Mouse (Mus musculus) myocyte (in vitro differentiated cells): ENCODE results near the gene Ear2. TPM values are rescaled to one million over a fixed set of nuclear protein-coding genes. Genes with fewer than 3 reads are reported as not detected.
"Not testable (repeated sequence)": the region's sequence is repeated elsewhere in the genome, so short reads cannot be mapped to it uniquely, and the experiment has no call there.

ENCODE experiments used
- H3K27me3 ChIP-seq: one replicate; pipeline ENCODE4 v1.6.1; 2011; ENCODE audit not compliant: control insufficient read depth, insufficient read depth, insufficient read length
- H3K36me3 ChIP-seq: one replicate; pipeline ENCODE4 v1.6.1; 2011; ENCODE audit not compliant: control insufficient read depth, insufficient read depth
- H3K4me2 ChIP-seq: one replicate; pipeline ENCODE4 v1.6.1; 2011; ENCODE audit warnings: low read depth, control low read depth
- H3K4me3 ChIP-seq: one replicate; pipeline ENCODE4 v1.5.1; 2011; ENCODE audit warnings: mild to moderate bottlenecking, control low read depth, moderate library complexity
- H3K79me2 ChIP-seq: one replicate; pipeline ENCODE4 v1.6.1; 2011; ENCODE audit not compliant: control insufficient read depth, insufficient read depth
- H3ac ChIP-seq: one replicate; pipeline ENCODE4 v1.6.1; 2011; ENCODE audit not compliant: control insufficient read depth, insufficient read length
- CEBPB ChIP-seq: IDR thresholded peaks from 2 replicates; pipeline ENCODE4 v1.6.1; 2011; ENCODE audit warnings: mild to moderate bottlenecking, moderate library complexity; ENCODE audit not compliant: poor library complexity, insufficient read depth, severe bottlenecking
- E2F4 ChIP-seq: IDR thresholded peaks from one replicate; pipeline ENCODE4 v1.6.1; 2011; ENCODE audit warnings: mild to moderate bottlenecking, control low read depth, moderate library complexity; ENCODE audit not compliant: insufficient read depth
- MAX ChIP-seq: IDR thresholded peaks from one replicate; pipeline ENCODE4 v1.6.1; 2011; ENCODE audit warnings: low read depth, mild to moderate bottlenecking, control low read depth
- MYOD1 ChIP-seq, 3 experiments: IDR thresholded peaks; one replicate each; pipeline ENCODE4 v1.6.1; 2011; ENCODE audit warnings: control low read depth in 2 of 3, low read depth in 2 of 3, mild to moderate bottlenecking in 2 of 3, moderate library complexity in 1 of 3; ENCODE audit not compliant: insufficient read length in 2 of 3, control insufficient read depth in 1 of 3
- POLR2A ChIP-seq: IDR thresholded peaks from one replicate; pipeline ENCODE4 v1.6.1; 2011; ENCODE audit warnings: low read depth, mild to moderate bottlenecking, control low read depth, moderate library complexity; ENCODE audit not compliant: insufficient read length
- REST ChIP-seq: IDR thresholded peaks from one replicate; pipeline ENCODE4 v1.6.1; 2011; ENCODE audit warnings: mild to moderate bottlenecking, control low read depth, moderate library complexity; ENCODE audit not compliant: insufficient read depth, insufficient read length
- SRF ChIP-seq: IDR thresholded peaks from one replicate; pipeline ENCODE4 v1.6.1; 2011; ENCODE audit warnings: low read depth; ENCODE audit not compliant: control insufficient read depth, insufficient read length
- TCF12 ChIP-seq: IDR thresholded peaks from one replicate; pipeline ENCODE4 v1.6.1; 2011; ENCODE audit warnings: mild to moderate bottlenecking, control low read depth; ENCODE audit not compliant: poor library complexity, insufficient read depth, severe bottlenecking
- TCF3 ChIP-seq: IDR thresholded peaks from one replicate; pipeline ENCODE4 v1.6.1; 2011; ENCODE audit warnings: low read depth, control low read depth; ENCODE audit not compliant: insufficient read length
- polyA plus RNA-seq: library from polyadenylated mRNA; unstranded; fragments of >200 nt; fragmentation: generic; extraction: Trizol; gene quantifications from one replicate; pipeline ENCODE4 v1.2.1, GENCODE M21; 2012; ENCODE audit warnings: missing spikeins

Gene Ear2
- not detected for polyA plus RNA-seq

DNA sequence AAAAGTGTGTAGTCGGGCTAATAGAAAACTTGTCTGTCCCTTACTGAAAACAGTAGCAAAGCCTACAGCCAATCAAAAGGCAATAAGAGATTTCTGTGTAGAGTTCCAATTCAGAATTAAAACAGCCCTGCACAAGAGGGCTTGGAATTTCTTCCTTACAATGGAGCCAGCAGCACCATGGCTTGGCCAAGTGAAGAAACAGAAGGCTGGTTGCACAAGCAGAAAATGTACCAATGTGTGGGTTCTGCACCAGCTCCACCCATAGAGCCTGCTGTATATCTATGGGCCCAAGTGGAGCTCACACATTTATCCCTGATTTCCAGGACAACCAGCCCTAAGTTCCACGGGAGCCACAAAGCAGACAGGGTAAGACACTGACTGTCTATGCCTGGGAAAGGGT lies at the start of gene Ear2:
Gene Ear2, plus strand, starts transcription at position 301 of the 400 bp plus-strand sequence.
- not testable (repeated sequence) for H3ac ChIP-seq, H3K4me3 ChIP-seq, H3K4me2 ChIP-seq, H3K27me3 ChIP-seq, H3K36me3 ChIP-seq, H3K79me2 ChIP-seq

- H3K36me3 ChIP-seq, H3K27me3 ChIP-seq, H3K79me2 ChIP-seq, H3K4me3 ChIP-seq, H3ac ChIP-seq, H3K4me2 ChIP-seq: not testable (repeated sequence)
Observed at GRCm38 (mm10) chr14:44067879-44068278, 34.6 kb upstream of the Ear2 start.

GRCm38 (mm10) chr14:44070595-44070994 lies 31.9 kb upstream of the Ear2 start:
- H3ac ChIP-seq, H3K4me2 ChIP-seq, H3K79me2 ChIP-seq, H3K36me3 ChIP-seq, H3K4me3 ChIP-seq, H3K27me3 ChIP-seq: not testable (repeated sequence)

DNA sequence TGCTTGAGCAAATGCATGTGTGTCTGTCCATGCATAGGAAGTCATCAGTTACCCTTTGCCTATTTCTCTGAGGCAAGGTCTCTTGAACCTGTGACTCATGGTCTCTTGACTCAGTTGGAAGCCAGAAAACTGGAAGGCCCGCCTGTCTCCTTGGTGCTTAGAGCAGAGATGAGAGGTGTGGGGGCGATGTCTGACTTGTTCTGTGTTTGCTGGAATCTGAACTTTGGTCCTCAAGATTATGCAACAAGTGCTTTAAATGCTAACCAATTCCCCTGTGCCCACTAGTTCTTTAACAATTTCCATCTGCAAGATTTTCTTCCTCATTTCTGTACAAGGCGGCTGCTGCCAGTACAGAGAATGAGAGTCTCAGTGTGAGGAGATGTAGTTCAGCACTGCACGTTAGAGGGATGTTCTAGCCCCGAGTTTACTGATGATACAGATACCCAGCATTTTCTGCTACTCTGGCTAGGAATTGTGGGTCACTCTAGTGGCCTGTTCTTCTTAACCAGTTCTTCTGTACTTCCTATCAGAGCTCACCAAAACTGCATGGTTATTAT lies 24.6 kb upstream of the Ear2 start:
- H3K4me2 ChIP-seq, H3K79me2 ChIP-seq, H3K27me3 ChIP-seq, H3ac ChIP-seq, H3K4me3 ChIP-seq, H3K36me3 ChIP-seq: not testable (repeated sequence)

GRCm38 (mm10) chr14:44086588-44086987 lies 15.9 kb upstream of the Ear2 start:
- not testable (repeated sequence) for H3K79me2 ChIP-seq, H3K36me3 ChIP-seq, H3K27me3 ChIP-seq, H3ac ChIP-seq, H3K4me3 ChIP-seq, H3K4me2 ChIP-seq

- not testable (repeated sequence) for H3K79me2 ChIP-seq, H3K36me3 ChIP-seq, H3ac ChIP-seq, H3K4me3 ChIP-seq, H3K27me3 ChIP-seq, H3K4me2 ChIP-seq
Observed at GRCm38 (mm10) chr14:44087535-44087934, 14.9 kb upstream of the Ear2 start.

GRCm38 (mm10) chr14:44091524-44091923 lies 10.9 kb upstream of the Ear2 start:
- not testable (repeated sequence) for H3K36me3 ChIP-seq, H3ac ChIP-seq, H3K4me3 ChIP-seq, H3K4me2 ChIP-seq, H3K27me3 ChIP-seq, H3K79me2 ChIP-seq

DNA sequence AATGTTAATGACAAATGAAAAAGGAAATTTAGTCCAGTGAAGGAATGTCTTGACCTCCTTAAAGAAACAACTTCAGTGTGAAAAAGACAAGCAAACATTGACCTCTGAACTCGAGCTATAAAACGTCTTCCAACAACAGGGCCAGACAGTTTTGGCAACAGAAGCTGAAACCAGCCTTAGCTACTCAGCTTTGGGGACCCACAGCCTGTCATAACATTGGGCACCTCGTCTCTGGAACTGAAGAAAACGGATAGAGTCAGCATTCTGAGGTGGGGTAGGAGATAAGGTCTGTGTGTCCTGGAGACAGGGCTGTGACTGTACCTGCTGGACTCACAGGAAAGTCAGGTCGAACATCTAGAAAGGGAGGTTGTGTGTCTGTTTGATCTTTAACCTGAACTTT lies 8.0 kb upstream of the Ear2 start:
- not testable (repeated sequence) for H3ac ChIP-seq, H3K4me3 ChIP-seq, H3K4me2 ChIP-seq, H3K27me3 ChIP-seq, H3K79me2 ChIP-seq, H3K36me3 ChIP-seq

DNA sequence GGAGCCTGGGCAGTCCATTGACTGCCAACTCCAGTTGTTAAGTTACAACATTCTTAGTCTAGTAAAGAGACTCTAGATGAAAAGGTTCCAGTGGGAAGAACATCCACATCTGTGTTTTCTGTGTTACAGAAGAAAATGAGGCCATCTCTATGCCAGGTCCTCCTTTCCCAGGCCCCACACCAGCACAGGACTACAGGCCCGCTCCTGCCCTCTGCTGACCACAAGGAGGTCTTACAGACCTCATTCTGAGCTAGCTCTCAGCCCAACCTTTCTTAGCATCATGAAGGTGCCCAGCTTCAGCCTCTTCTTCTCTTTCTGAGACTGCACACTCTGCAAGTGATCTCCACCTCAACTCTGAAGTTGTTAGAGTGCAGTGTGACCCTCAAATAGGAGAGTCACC lies 2.4 kb upstream of the Ear2 start:
- H3ac ChIP-seq, H3K79me2 ChIP-seq, H3K4me2 ChIP-seq, H3K27me3 ChIP-seq, H3K36me3 ChIP-seq, H3K4me3 ChIP-seq: not testable (repeated sequence)

GRCm38 (mm10) chr14:44110981-44111380 lies 8.5 kb downstream of the Ear2 start:
- Histone ChIP-seq H3K36me3 (no peaks in the 10 kb centered on the region), H3K79me2 (no peaks in the 10 kb centered on the region), H3K4me3 (no peak overlapping the region), H3ac (no peak overlapping the region), H3K4me2 (no peak overlapping the region), H3K27me3 (no peaks in the 10 kb centered on the region)
- TF ChIP-seq TCF3 (no peak), E2F4 (no peak), TCF12 (no peak), CEBPB (no peak), POLR2A (no peak), SRF (no peak), MAX (no peak), REST (no peak), MYOD1 (IDR thresholded peaks at IDR 0.05; ENCODE audit: control insufficient read depth in 1 of 3, insufficient read length in 2 of 3, low read depth in 2 of 3) (no peak)

GRCm38 (mm10) chr14:44123551-44123950 lies 21.1 kb downstream of the Ear2 start, which contains the start of gene Gm3327:
Gm3327 (plus strand) TSS chr14:44123851.
- not testable (repeated sequence) for H3K4me3 ChIP-seq, H3K27me3 ChIP-seq, H3K79me2 ChIP-seq, H3K36me3 ChIP-seq, H3ac ChIP-seq, H3K4me2 ChIP-seq
